16 mouse cellular contexts compared by ENCODE assay signal in genomic region chr8:61127299-61127861, GRCm38 (mm10).
"Had no signal": no experiment of that assay in that cellular context is flagged by ENCODE, and none has a peak within 500 bp of the region (broad histone marks: within the 10 kb centered on the region; RNA-seq: fewer than 3 reads in every experiment).

No protein-coding gene starts in this region.

- H3K4me1 ChIP-seq: limb, embryonic 12.5 days; liver, embryonic 13.5 days; neural tube, embryonic 12.5 days had no signal

- ATAC-seq: inflammation-experienced regulatory T-cells, adult 6 months; intestine, postnatal 0 days; liver, postnatal 0 days had no signal

- H3K27me3 ChIP-seq: limb, embryonic 12.5 days; liver, embryonic 13.5 days; neural tube, embryonic 12.5 days had no signal

- DNase-seq: kidney, adult 9 months; kidney, postnatal 36 days; layer of hippocampus, adult 9-11 months; layer of hippocampus, postnatal 36 days; liver; liver, embryonic 13.5 days; liver, postnatal 0 days; midbrain, embryonic 14.5 days; right cerebral cortex, postnatal 4 days; thymus, postnatal 14 days had no signal

- H3K9me3 ChIP-seq: limb, embryonic 12.5 days; liver, embryonic 13.5 days; midbrain, embryonic 10.5 days; neural tube, embryonic 12.5 days had no signal

- H3K4me2 ChIP-seq: limb, embryonic 12.5 days; liver, embryonic 13.5 days; neural tube, embryonic 12.5 days had no signal

- H3K36me3 ChIP-seq: neural tube, embryonic 12.5 days had no signal

- H3K9ac ChIP-seq: limb, embryonic 12.5 days; liver, embryonic 13.5 days; liver, postnatal 0 days; neural tube, embryonic 12.5 days had no signal

- H3K27ac ChIP-seq: kidney, postnatal 0 days; limb, embryonic 12.5 days; liver, embryonic 13.5 days; midbrain, embryonic 10.5 days; neural tube, embryonic 12.5 days had no signal

- H3K4me3 ChIP-seq: limb, embryonic 12.5 days; liver, embryonic 13.5 days; midbrain, embryonic 10.5 days; neural tube, embryonic 12.5 days had no signal
